Mouse (Mus musculus): ENCODE measurements around the gene Mettl7a2. TPM values are rescaled to one million over a fixed set of nuclear protein-coding genes. Genes with fewer than 3 reads are reported as not detected.
A peak's percentile ranks its signal among the peaks of the same experiment; 100 is the strongest.
"Not testable (repeated sequence)": the region's sequence is repeated elsewhere in the genome, so short reads cannot be mapped to it uniquely, and the experiment has no call there.

Gene Mettl7a2
- polyA plus RNA-seq, 1 experiment: not detected

- H3K4me1 ChIP-seq (ENCODE audit: control insufficient read depth, insufficient read depth, low read length): no peaks in the 10 kb centered on the region
- H3K4me3 ChIP-seq (replicated peaks; ENCODE audit: control insufficient read depth, low read depth, low read length): no peak within 1 kb of the TSS
- WGBS: 76% methylated on average over 10 of the region's 10 CpGs
- no peak for TF ChIP-seq POLR2A (IDR thresholded peaks at IDR 0.05; ENCODE audit: borderline replicate concordance, control insufficient read depth, low read depth, low read length)
- TF ChIP-seq CTCF (IDR thresholded peaks at IDR 0.05; ENCODE audit: control insufficient read depth, insufficient read depth, low read length): no peak
- no peak within 1 kb of the TSS for H3K27ac ChIP-seq (ENCODE audit: control insufficient read depth, insufficient read depth, low read depth, low read length, poor library complexity)
Measured at GRCm38 (mm10) chr15:100334629-100335028, 18.4 kb upstream of the Mettl7a2 start, which contains the start of gene Mettl7a3. Mettl7a3 (plus strand) TSS chr15:100334929.

- not testable (repeated sequence) for H3K4me1 ChIP-seq (ENCODE audit: control insufficient read depth, insufficient read depth, low read length); H3K4me3 ChIP-seq (replicated peaks; ENCODE audit: control insufficient read depth, low read depth, low read length); H3K27ac ChIP-seq (ENCODE audit: control insufficient read depth, insufficient read depth, low read depth, low read length, poor library complexity)
Measured at GRCm38 (mm10) chr15:100337328-100337727, 15.7 kb upstream of the Mettl7a2 start.

DNA sequence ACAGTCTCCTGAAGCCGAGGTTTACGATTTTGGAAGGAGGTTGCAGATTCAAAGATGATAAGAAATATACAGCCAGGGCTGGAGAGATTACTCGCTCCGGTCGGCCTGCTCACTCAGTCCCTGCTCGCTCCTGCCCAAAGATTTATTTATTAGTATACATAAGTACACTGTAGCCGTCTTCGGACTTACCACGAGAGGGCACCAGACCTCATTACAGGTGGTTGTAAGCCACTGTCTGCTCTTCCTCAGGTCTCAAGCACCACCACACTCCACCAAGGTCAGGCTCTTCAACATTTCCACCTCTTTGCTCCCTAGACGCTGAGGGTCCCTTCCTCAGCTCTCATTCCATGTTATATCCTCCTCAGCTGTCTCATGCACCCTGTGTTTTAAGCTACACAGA, 15.2 kb upstream of the Mettl7a2 start:
- H3K4me1 ChIP-seq (ENCODE audit: control insufficient read depth, insufficient read depth, low read length); H3K27ac ChIP-seq (ENCODE audit: control insufficient read depth, insufficient read depth, low read depth, low read length, poor library complexity); H3K4me3 ChIP-seq (replicated peaks; ENCODE audit: control insufficient read depth, low read depth, low read length): not testable (repeated sequence)
- WGBS: 20% methylated on average over 10 of the region's 10 CpGs
- 0 out of 2 replicates have a peak, but pooled peaks have one; percentile 20 for TF ChIP-seq CTCF (IDR thresholded peaks at IDR 0.05; ENCODE audit: control insufficient read depth, insufficient read depth, low read length)

DNA sequence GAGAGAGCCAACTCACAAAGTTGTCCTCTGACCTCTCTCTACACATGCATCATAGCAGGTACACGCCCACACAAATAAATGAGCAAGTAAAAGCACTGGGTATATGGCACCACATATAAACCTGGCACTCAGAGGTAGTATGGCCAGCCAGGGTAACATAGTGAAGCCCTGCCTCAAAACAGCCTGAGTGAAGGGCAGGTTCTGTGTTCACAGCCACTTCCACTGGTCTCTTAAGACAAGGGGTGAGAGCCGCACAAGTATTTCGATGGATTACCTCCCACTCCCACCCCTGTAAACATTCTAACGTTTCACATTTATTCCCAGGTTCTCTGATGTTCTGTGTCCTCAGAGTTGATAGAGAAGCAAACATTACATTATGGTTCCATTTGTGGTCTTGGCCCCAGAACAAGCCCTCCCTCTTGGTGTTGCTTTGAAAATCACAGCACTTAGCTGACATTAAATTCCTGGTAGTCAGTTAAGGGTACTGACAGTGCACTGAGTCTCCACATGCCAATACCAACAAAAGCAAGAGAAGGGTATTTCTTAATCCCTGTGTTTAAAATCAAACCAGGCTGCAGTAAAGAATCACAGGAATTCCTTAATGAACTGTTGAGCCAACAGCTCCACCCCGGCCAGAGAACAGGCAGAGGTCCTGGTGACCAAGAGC, 11.6 kb upstream of the Mettl7a2 start:
- not testable (repeated sequence) for H3K4me1 ChIP-seq (ENCODE audit: control insufficient read depth, insufficient read depth, low read length); H3K27ac ChIP-seq (ENCODE audit: control insufficient read depth, insufficient read depth, low read depth, low read length, poor library complexity); H3K4me3 ChIP-seq (replicated peaks; ENCODE audit: control insufficient read depth, low read depth, low read length)
- WGBS: 80% methylated on average over 5 of the region's 5 CpGs

GRCm38 (mm10) chr15:100345484-100345883, 7.5 kb upstream of the Mettl7a2 start:
- TF ChIP-seq CTCF (IDR thresholded peaks at IDR 0.05; ENCODE audit: control insufficient read depth, insufficient read depth, low read length) (no peak), POLR2A (IDR thresholded peaks at IDR 0.05; ENCODE audit: borderline replicate concordance, control insufficient read depth, low read depth, low read length) (no peak)
- H3K4me3 ChIP-seq (replicated peaks; ENCODE audit: control insufficient read depth, low read depth, low read length): no peak overlapping the region
- no peak overlapping the region for H3K27ac ChIP-seq (ENCODE audit: control insufficient read depth, insufficient read depth, low read depth, low read length, poor library complexity)
- no peaks in the 10 kb centered on the region for H3K4me1 ChIP-seq (ENCODE audit: control insufficient read depth, insufficient read depth, low read length)

DNA sequence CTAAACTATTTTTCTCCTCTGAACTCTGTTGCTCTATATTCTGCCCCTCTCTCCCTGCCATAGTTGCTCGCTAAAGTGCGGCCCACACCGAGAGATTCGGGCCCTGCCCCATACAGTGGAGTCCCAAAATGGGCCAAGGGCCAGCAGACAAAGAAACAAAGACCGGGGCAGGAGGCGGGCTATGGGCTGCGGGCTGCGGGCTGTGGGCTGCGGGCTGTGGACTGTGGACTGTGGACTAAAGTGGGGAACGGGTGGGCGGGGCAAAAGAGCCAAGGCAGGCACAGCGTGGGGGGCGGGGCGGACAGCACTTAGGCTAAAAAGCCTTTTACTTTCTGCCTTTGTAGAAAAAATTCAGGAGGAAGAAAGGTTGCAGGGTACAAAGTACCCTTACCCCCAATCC, 6.2 kb upstream of the Mettl7a2 start:
- Histone ChIP-seq H3K27ac (ENCODE audit: control insufficient read depth, insufficient read depth, low read depth, low read length, poor library complexity) (no peak overlapping the region), H3K4me1 (ENCODE audit: control insufficient read depth, insufficient read depth, low read length) (no peaks in the 10 kb centered on the region), H3K4me3 (replicated peaks; ENCODE audit: control insufficient read depth, low read depth, low read length) (no peak overlapping the region)
- WGBS: 84% methylated on average over 14 of the region's 14 CpGs
- TF ChIP-seq CTCF (IDR thresholded peaks at IDR 0.05; ENCODE audit: control insufficient read depth, insufficient read depth, low read length): no peak
- TF ChIP-seq POLR2A (IDR thresholded peaks at IDR 0.05; ENCODE audit: borderline replicate concordance, control insufficient read depth, low read depth, low read length): no peak

GRCm38 (mm10) chr15:100349496-100349895, 3.5 kb upstream of the Mettl7a2 start:
- Histone ChIP-seq H3K4me1 (ENCODE audit: control insufficient read depth, insufficient read depth, low read length) (no peaks in the 10 kb centered on the region), H3K4me3 (replicated peaks; ENCODE audit: control insufficient read depth, low read depth, low read length) (no peak overlapping the region), H3K27ac (ENCODE audit: control insufficient read depth, insufficient read depth, low read depth, low read length, poor library complexity) (no peak overlapping the region)
- no peak for TF ChIP-seq CTCF (IDR thresholded peaks at IDR 0.05; ENCODE audit: control insufficient read depth, insufficient read depth, low read length)
- TF ChIP-seq POLR2A (IDR thresholded peaks at IDR 0.05; ENCODE audit: borderline replicate concordance, control insufficient read depth, low read depth, low read length): no peak
- WGBS: 75% methylated on average over 2 of the region's 2 CpGs

DNA sequence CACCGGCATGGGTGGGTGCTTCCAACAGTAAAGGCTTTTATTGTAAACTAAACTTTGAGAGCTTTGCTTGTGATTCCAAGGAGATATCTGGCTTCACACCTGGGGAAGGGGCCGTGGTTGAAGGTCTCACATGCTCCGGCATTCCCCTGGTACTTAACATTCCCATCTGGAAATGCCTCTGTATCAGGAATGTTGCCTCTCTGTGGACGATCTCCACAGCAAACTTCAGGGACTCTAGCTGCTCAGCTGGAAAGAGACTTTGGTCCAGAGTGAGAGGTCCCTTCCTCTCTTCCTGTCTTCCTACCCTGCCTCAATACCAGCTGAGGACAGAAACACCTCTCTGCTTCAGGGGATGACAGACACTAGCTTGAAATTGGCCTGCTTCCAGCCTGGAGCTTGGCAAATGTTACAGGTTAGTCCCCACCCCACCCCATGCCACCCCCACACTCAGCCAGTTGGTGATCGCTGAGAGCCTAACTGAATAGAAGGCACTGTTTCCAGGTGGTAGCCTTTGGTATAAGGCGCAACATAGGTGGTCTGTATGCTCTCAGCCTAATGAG, 1.4 kb upstream of the Mettl7a2 start:
- no peak for TF ChIP-seq POLR2A (IDR thresholded peaks at IDR 0.05; ENCODE audit: borderline replicate concordance, control insufficient read depth, low read depth, low read length)
- no peak for TF ChIP-seq CTCF (IDR thresholded peaks at IDR 0.05; ENCODE audit: control insufficient read depth, insufficient read depth, low read length)
- 75% methylated on average over 6 of the region's 6 CpGs for WGBS
- no peak overlapping the region for H3K27ac ChIP-seq (ENCODE audit: control insufficient read depth, insufficient read depth, low read depth, low read length, poor library complexity)

DNA sequence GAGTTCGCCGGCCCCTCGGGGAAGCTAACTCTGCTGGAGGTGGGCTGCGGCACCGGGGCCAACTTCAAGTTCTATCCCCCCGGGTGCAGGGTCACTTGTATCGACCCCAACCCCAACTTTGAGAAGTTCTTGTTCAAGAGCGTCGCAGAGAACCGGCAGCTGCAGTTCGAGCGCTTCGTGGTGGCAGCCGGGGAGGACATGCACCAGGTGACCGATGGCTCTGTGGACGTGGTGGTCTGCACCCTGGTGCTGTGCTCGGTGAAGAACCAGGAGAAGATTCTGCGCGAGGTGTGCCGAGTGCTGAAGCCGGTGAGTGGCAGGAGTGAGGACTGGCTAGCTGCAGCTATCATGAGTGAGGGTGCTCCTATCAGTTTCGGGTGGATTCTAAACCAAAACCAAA, 399 bp downstream of the Mettl7a2 start:
- H3K4me1 ChIP-seq (ENCODE audit: control insufficient read depth, insufficient read depth, low read length); H3K27ac ChIP-seq (ENCODE audit: control insufficient read depth, insufficient read depth, low read depth, low read length, poor library complexity); H3K4me3 ChIP-seq (replicated peaks; ENCODE audit: control insufficient read depth, low read depth, low read length): not testable (repeated sequence)
- WGBS: 83% methylated on average over 21 of the region's 22 CpGs

More for the DNA sequence above, 1.4 kb upstream of the Mettl7a2 start:
- no peak overlapping the region for H3K4me3 ChIP-seq (replicated peaks; ENCODE audit: control insufficient read depth, low read depth, low read length)
- H3K4me1 ChIP-seq (ENCODE audit: control insufficient read depth, insufficient read depth, low read length): no peaks in the 10 kb centered on the region
